Mouse (Mus musculus): ENCODE data around the gene Setd3.
"Not testable (repeated sequence)": the region's sequence is repeated elsewhere in the genome, so short reads cannot be mapped to it uniquely, and the experiment has no call there.

Setd3 gene

GRCm38 (mm10) chr12:108143624-108144498 lies 35.3 kb downstream of the Setd3 start:
- no peak for DNase-seq (ENCODE audit: low read depth, low spot score)

GRCm38 (mm10) chr12:108135610-108136208 lies 43.4 kb downstream of the Setd3 start:
- no peak for DNase-seq (ENCODE audit: low read depth, low spot score)

- no peak for DNase-seq (ENCODE audit: low read depth, low spot score)
These were observed 45.9 kb downstream of the Setd3 start for GRCm38 (mm10) chr12:108133181-108133580.

- no peak for DNase-seq (ENCODE audit: low read depth, low spot score)
These were observed 46.6 kb downstream of the Setd3 start for GRCm38 (mm10) chr12:108132450-108133070.

GRCm38 (mm10) chr12:108121288-108121687 lies 57.8 kb downstream of the Setd3 start:
- DNase-seq (ENCODE audit: low read depth, low spot score) = peak; percentile 68

- no peak for DNase-seq (ENCODE audit: low read depth, low spot score)
These were observed 58.7 kb downstream of the Setd3 start for GRCm38 (mm10) chr12:108120434-108120833.

- DNase-seq (ENCODE audit: low read depth, low spot score) = no peak
These were observed 59.2 kb downstream of the Setd3 start for GRCm38 (mm10) chr12:108119930-108120329.

GRCm38 (mm10) chr12:108118902-108119531 lies 60.1 kb downstream of the Setd3 start:
- DNase-seq (ENCODE audit: low read depth, low spot score) = no peak

- DNase-seq (ENCODE audit: low read depth, low spot score) = no peak
These were observed 60.6 kb downstream of the Setd3 start for GRCm38 (mm10) chr12:108118503-108118901.

- DNase-seq (ENCODE audit: low read depth, low spot score) = no peak
These were observed 67.9 kb downstream of the Setd3 start for GRCm38 (mm10) chr12:108111191-108111590.

GRCm38 (mm10) chr12:108110674-108111073 lies 68.4 kb downstream of the Setd3 start:
- DNase-seq (ENCODE audit: low read depth, low spot score) = no peak

GRCm38 (mm10) chr12:108109732-108110131 lies 69.4 kb downstream of the Setd3 start:
- DNase-seq (ENCODE audit: low read depth, low spot score) = no peak

- not testable (repeated sequence) for DNase-seq (ENCODE audit: low read depth, low spot score)
These were observed 70.5 kb downstream of the Setd3 start for GRCm38 (mm10) chr12:108108591-108108990.

GRCm38 (mm10) chr12:108103292-108103691 lies 75.8 kb downstream of the Setd3 start:
- no peak for DNase-seq (ENCODE audit: low read depth, low spot score)

GRCm38 (mm10) chr12:108102119-108102518 lies 77.0 kb downstream of the Setd3 start:
- DNase-seq (ENCODE audit: low read depth, low spot score) = no peak

GRCm38 (mm10) chr12:108100181-108100580 lies 78.9 kb downstream of the Setd3 start:
- DNase-seq (ENCODE audit: low read depth, low spot score) = no peak

- no peak for DNase-seq (ENCODE audit: low read depth, low spot score)
These were observed 80.7 kb downstream of the Setd3 start for GRCm38 (mm10) chr12:108098201-108098980.

- no peak for DNase-seq (ENCODE audit: low read depth, low spot score)
These were observed 81.5 kb downstream of the Setd3 start for GRCm38 (mm10) chr12:108097643-108098042.

GRCm38 (mm10) chr12:108088253-108088652 lies 90.9 kb downstream of the Setd3 start:
- DNase-seq (ENCODE audit: low read depth, low spot score) = no peak

GRCm38 (mm10) chr12:108087489-108087888 lies 91.6 kb downstream of the Setd3 start:
- no peak for DNase-seq (ENCODE audit: low read depth, low spot score)

- no peak for DNase-seq (ENCODE audit: low read depth, low spot score)
These were observed 100.9 kb downstream of the Setd3 start for GRCm38 (mm10) chr12:108078122-108078752.
